Mouse (Mus musculus): ENCODE results near the gene Mthfd1l.

- no peak for TF ChIP-seq CTCF (IDR thresholded peaks at IDR 0.05; ENCODE audit: low read depth)
- TF ChIP-seq EP300 (optimal IDR thresholded peaks at IDR 0.05) = no peak
Observed at GRCm38 (mm10) chr10:4174717-4175116, 201.8 kb downstream of the Mthfd1l start.

Data from stomach, postnatal 0 days (tissue).